In the genomic region with DNA sequence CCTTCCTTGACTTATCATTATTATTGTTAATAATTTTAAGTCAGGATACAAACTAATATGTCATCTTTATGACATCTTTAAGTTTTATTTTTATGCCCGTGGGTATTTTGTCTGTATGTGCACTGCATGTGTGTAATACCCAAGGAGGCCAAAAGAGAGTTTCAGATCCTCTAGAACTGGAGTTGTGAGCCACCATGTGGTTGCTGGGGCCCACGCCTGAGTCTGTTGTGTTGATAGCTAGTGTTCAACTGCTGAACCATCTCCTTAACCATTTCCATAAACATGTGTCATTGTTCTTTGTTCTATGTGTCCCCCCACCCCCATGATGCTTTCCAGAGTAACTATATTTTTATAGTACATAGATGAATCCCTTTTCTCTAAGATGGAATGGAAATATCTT, we compare ENCODE assay signal across 1 mouse cellular context.
TF ChIP-seq lines count a peak whose summit lies in the region.

No protein-coding gene starts in this region.

TF ChIP-seq in CH12.LX, 34 proteins besides CTCF, POLR2A, EP300 and RAD21 (continued from another document):
- TF ChIP-seq GABPA (IDR thresholded peaks at IDR 0.05; ENCODE audit: insufficient replicate concordance, low read depth, low read length): no peak
- no peak for TF ChIP-seq JUND (conservative IDR thresholded peaks at IDR 0.05; ENCODE audit: low read depth, low read length)
- no peak for TF ChIP-seq CHD1 (IDR thresholded peaks at IDR 0.05; ENCODE audit: low read depth, low read length)
- TF ChIP-seq NELFE (IDR thresholded peaks at IDR 0.05; ENCODE audit: low read depth, low read length): no peak
- TF ChIP-seq ELF1 (IDR thresholded peaks at IDR 0.05; ENCODE audit: low read depth, low read length): no peak
